Mouse (Mus musculus): ENCODE measurements around the gene Stx4a. TPM values are rescaled to one million over a fixed set of nuclear protein-coding genes. Genes with fewer than 3 reads are reported as not detected.
"Not testable (repeated sequence)": the region's sequence is repeated elsewhere in the genome, so short reads cannot be mapped to it uniquely, and the experiment has no call there.

Gene Stx4a
- polyA plus RNA-seq (2012; rRNA removed): 64.0 and 81.2 TPM in 2 replicates

GRCm38 (mm10) chr7:127824176-127824871, at the start of gene Stx4a, which contains the start of gene Stx1b:
Gene Stx4a (plus strand): TSS chr7:127824294.
Gene Stx1b (minus strand): TSS chr7:127824549.
- DNase-seq (ENCODE audit: low read depth, low spot score): no peak
- WGBS: 22% methylated on average over 35 of the region's 38 CpGs

GRCm38 (mm10) chr7:127775837-127776236, 48.3 kb upstream of the Stx4a start:
- 62% methylated on average over 7 of the region's 7 CpGs for WGBS
- DNase-seq (ENCODE audit: low read depth, low spot score): not testable (repeated sequence)

DNA sequence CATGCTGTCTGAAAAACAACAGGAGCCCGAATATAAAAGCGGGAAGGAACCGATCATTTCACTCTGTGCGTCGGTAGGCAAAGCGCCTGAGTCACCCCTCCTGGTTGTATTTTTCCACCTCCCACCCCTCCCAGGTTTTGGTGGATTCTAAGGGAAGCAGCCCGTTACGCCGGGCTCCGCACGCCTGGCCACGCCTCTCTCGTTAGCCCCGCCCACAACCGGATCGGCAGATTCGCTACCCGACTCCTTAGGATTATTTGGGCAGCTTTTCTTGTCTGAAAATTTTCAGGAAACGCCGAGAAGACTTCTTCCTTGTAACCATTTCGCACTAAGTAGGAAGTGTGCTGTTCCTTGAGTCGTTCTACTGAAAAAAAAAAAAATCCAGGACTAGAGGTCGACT, 47.7 kb upstream of the Stx4a start, which contains the start of gene Setd1a:
TSS of gene Setd1a (plus strand) at position 245 of the 400 bp plus-strand sequence.
- no peak for DNase-seq (ENCODE audit: low read depth, low spot score)
- under 1% methylated on average over 23 of the region's 23 CpGs for WGBS

- under 1% methylated on average over 69 of the region's 70 CpGs for WGBS
- DNase-seq (ENCODE audit: low read depth, low spot score): peak; percentile 76
Measured at GRCm38 (mm10) chr7:127776878-127777473, 47.1 kb upstream of the Stx4a start.

DNA sequence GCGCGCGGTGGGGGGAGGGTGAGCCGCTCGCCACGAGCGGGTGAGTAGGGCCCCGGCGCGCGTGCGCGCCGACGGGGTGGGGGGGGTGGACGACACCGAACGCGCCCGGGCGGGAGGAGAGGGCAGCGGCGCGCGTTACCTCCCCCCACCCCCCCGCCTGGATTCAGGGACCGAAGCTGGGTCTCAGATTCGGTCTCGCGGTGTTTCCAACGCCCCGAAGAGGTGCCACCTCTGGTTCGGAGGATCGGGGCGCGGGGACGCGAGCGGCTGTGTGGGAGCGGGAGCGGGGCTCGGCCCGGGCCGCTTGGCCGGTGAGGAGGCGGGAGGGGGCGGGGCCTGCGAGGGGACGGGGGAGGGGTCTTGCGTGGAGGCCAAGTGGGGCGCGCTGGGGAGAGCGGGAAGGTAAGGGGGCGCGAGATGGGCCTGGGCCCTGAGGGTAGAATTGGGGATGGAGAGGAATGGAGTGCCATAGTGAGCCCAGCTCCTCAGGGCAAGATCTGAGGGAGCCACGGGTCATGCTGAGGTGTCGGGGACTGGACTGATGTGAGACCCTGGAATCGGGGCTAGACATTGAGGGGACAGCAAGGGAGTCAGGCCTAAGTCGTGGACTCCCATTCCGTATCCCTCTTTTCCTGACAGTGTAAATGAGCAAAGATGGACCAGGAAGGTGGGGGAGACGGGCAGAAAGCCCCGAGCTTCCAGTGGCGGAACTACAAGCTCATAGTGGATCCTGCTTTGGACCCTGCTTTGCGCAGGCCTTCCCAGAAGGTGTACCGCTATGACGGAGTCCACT, 46.4 kb upstream of the Stx4a start:
- no peak for DNase-seq (ENCODE audit: low read depth, low spot score)
- WGBS: 1% methylated on average over 55 of the region's 66 CpGs

DNA sequence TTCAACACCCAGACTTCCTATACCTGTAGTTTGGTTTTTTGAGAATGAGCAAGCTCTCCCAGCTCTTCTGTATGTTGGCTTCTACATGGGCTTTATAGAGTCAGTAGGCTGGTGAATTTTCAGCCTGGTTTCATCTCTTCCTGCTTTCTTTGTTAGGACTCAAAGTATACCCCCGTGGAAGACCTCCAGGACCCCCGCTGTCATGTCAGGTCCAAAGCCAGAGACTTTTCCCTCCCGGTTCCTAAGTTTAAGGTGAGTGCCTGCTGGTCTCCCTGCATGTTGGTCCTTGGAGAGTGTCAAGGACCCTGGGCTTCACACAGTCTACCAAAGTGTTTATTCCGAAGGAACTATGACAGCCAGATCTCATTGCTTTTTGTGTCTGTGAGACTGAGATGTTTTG, 45.7 kb upstream of the Stx4a start:
- WGBS: 71% methylated on average over 4 of the region's 4 CpGs
- DNase-seq (ENCODE audit: low read depth, low spot score): no peak

DNA sequence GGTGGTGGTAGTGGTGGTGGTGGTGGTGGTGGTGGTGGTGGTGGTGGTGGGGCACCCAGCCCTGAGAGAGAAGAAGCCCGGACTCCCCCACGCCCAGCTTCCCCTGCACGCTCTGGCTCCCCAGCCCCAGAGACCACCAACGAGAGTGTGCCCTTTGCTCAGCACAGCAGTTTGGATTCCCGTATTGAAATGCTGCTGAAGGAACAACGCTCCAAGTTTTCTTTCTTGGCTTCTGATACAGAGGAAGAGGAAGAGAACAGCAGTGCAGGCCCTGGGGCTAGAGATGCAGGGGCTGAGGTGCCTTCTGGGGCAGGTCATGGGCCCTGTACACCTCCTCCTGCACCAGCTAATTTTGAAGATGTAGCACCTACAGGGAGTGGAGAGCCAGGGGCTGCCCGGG, 38.8 kb upstream of the Stx4a start, which contains the start of gene Gm49388:
TSS of gene Gm49388 (plus strand) at position 301 of the 400 bp plus-strand sequence.
- WGBS: 92% methylated on average over 7 of the region's 7 CpGs
- DNase-seq (ENCODE audit: low read depth, low spot score): no peak

GRCm38 (mm10) chr7:127797076-127797845, 26.8 kb upstream of the Stx4a start:
- DNase-seq (ENCODE audit: low read depth, low spot score): no peak
- WGBS: 80% methylated on average over 23 of the region's 23 CpGs

DNA sequence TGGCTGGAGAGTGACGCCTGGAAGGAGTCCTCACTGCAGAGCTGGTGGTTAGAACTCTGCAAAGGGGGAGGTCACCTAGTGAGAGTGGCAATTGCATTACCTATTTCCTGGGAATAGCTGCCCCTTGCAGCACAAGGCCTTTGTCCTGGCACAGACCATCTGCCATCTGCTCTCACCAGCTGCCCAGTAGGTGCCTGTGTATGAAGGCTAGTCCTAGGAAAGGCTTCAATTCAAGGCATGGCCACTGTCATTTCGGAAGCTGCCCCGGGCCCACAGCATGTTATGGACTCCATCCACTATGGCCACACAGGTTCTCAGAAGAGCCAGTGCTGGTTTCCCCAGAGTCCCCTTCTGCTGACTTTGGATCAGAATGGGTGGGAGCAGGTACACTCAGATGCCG, 25.5 kb upstream of the Stx4a start:
- 87% methylated on average over 4 of the region's 4 CpGs for WGBS
- DNase-seq (ENCODE audit: low read depth, low spot score): no peak

DNA sequence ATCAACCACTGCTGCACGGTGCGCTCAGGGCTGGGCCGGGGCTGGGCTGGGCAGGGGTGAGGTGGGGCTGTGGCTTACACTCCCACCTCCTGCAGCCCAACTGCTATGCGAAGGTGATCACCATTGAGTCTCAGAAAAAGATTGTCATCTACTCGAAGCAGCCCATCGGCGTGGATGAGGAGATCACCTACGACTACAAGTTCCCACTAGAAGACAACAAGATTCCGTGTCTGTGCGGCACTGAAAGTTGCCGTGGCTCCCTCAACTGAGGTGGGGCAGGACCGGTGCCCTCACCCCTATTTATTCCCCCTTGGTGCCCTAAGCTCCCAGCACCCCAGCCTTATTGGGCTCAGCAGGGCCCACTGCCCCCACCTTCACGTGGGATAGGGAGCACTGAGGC, 24.9 kb upstream of the Stx4a start:
- DNase-seq (ENCODE audit: low read depth, low spot score): no peak
- WGBS: 86% methylated on average over 13 of the region's 13 CpGs

GRCm38 (mm10) chr7:127799738-127800137, 24.4 kb upstream of the Stx4a start:
- no peak for DNase-seq (ENCODE audit: low read depth, low spot score)
- WGBS: 89% methylated on average over 1 of the region's 1 CpGs

GRCm38 (mm10) chr7:127800435-127801009, 23.6 kb upstream of the Stx4a start, which contains the start of gene Hsd3b7:
Gene Hsd3b7 (plus strand): TSS chr7:127800604.
- WGBS: 5% methylated on average over 6 of the region's 6 CpGs

GRCm38 (mm10) chr7:127801010-127801621, 23.0 kb upstream of the Stx4a start:
- DNase-seq (ENCODE audit: low read depth, low spot score): no peak
- 49% methylated on average over 8 of the region's 8 CpGs for WGBS

More at GRCm38 (mm10) chr7:127800435-127801009, 23.6 kb upstream of the Stx4a start, which contains the start of gene Hsd3b7:
- peak; percentile 92 for DNase-seq (ENCODE audit: low read depth, low spot score)

DNA sequence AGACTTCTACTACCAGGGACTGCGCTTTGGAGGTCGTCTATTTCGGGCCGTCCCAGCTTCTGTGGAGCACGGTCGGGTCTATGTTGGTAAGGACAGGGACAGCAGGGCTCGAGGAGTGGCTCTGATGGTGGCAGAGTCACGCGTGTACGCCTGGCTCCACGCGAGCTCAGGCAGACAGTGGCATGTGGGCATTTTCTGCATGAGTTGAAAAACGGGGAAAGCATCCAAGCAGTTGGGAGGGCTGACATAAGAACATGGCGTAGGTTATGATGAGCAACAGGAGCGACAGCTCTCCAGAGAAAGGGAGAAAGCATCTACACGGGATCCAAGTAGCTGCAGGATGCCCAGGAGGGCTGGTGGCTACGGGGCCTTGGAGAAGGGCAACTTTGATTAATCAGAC, 21.8 kb upstream of the Stx4a start:
- WGBS: 91% methylated on average over 17 of the region's 17 CpGs

GRCm38 (mm10) chr7:127808821-127809220, 15.3 kb upstream of the Stx4a start:
- 55% methylated on average over 5 of the region's 5 CpGs for WGBS
- no peak for DNase-seq (ENCODE audit: low read depth, low spot score)

More for the DNA sequence above, 21.8 kb upstream of the Stx4a start:
- DNase-seq (ENCODE audit: low read depth, low spot score): no peak

GRCm38 (mm10) chr7:127809846-127810245, 14.2 kb upstream of the Stx4a start:
- 93% methylated on average over 1 of the region's 1 CpGs for WGBS

DNA sequence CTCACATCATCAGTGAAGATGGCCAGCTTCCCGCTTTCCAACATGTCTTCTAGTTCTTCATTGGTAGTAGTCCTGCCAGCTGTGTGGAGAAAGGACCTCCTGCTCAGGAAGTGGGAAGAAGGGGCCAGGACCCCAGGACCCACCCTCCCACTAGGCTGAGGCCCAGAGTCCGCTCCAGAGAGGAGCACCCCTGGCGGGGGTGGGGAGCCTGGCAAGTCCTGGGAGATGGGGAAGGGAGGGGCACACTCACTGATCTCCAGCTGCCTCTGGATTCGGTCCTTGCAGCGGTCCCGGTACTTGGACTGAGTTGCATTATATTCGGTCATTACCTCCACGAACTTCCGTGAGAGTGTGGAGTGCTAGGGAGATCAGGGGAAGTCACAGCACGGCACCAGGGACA, 13.4 kb upstream of the Stx4a start:
- WGBS: 80% methylated on average over 10 of the region's 10 CpGs
- no peak for DNase-seq (ENCODE audit: low read depth, low spot score)

More at GRCm38 (mm10) chr7:127809846-127810245, 14.2 kb upstream of the Stx4a start:
- DNase-seq (ENCODE audit: low read depth, low spot score): no peak

- DNase-seq (ENCODE audit: low read depth, low spot score): no peak
- 50% methylated on average over 4 of the region's 4 CpGs for WGBS
Measured at GRCm38 (mm10) chr7:127811240-127811639, 12.9 kb upstream of the Stx4a start.

GRCm38 (mm10) chr7:127812292-127812691, 11.8 kb upstream of the Stx4a start:
- DNase-seq (ENCODE audit: low read depth, low spot score): no peak
- WGBS: 84% methylated on average over 3 of the region's 3 CpGs

Measured in large intestine, adult 2 months (tissue).